ENCODE assay signal across 8 mouse cellular contexts in the genomic region with DNA sequence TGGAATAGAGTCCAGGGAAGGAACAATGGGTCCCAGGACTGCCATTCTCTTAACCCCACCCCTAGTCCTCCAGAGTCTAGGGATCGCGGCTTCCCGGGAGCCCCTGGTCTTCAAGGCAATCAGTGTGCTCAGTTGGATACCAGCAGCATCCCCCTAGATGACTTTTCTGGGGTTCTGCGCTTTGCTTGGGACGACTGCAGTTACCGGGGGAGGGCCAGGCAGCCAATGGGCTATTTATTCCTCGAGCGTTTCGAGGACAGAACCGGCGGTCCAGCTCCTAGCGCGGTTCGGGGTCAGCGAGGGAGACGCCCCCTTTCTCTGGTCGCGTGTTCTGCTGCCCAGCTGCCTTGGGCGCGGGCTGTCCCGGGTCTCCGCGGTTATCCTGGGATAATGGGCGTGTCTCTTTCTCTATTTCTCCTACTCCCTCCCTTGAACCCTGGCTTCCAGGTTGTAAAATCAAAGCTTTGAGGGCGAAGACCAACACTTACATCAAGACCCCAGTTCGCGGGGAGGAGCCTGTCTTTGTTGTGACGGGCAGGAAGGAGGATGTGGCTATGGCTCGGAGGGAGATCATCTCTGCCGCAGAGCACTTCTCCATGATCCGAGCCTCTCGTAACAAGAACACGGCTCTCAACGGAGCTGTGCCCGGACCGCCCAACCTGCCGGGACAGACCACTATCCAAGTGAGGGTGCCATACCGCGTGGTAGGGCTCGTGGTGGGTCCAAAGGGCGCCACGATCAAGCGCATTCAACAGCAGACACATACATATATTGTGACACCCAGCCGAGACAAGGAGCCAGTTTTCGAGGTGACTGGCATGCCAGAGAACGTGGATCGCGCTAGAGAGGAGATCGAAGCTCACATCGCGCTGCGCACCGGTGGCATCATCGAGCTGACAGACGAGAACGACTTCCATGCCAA. TPM values are rescaled to one million over a fixed set of nuclear protein-coding genes. Genes with fewer than 3 reads are reported as not detected.
DNase-seq lines count a peak whose midpoint lies in the region; ATAC-seq lines count a peak whose summit lies in the region.

No protein-coding gene starts in this region.

- H3K79me2 ChIP-seq in macrophage (ENCODE audit: inconsistent target) = peaks cover 27% of the 10 kb centered on the region; the same call in 1 of the 2 replicates

- ATAC-seq in forebrain, embryonic 16.5 days = no peak
- no peak for ATAC-seq in hindbrain, embryonic 13.5 days (ENCODE audit: low FRiP score)
- ATAC-seq in erythroid progenitor cell, adult 5-6 weeks (replicated peaks; ENCODE audit: low FRiP score, poor library complexity, severe bottlenecking) = no peak

- H3K4me1 ChIP-seq in forebrain, embryonic 16.5 days (replicated peaks; ENCODE audit: control insufficient read depth, insufficient read depth, low read length) = peaks cover 31% of the 10 kb centered on the region
- H3K4me1 ChIP-seq in hindbrain, embryonic 13.5 days (replicated peaks) = peaks cover 31% of the 10 kb centered on the region

- H3K9me3 ChIP-seq in forebrain, embryonic 16.5 days (ENCODE audit: control insufficient read depth, low read length) = no peaks in the 10 kb centered on the region
- no peaks in the 10 kb centered on the region for H3K9me3 ChIP-seq in hindbrain, embryonic 13.5 days

- H3K36me3 ChIP-seq in forebrain, embryonic 16.5 days (ENCODE audit: control insufficient read depth, insufficient read depth) = peaks cover 11% of the 10 kb centered on the region
- H3K36me3 ChIP-seq in hindbrain, embryonic 13.5 days = peaks cover 22% of the 10 kb centered on the region
- peaks cover 11% of the 10 kb centered on the region; the same call in 1 of the 2 replicates for H3K36me3 ChIP-seq in macrophage (ENCODE audit: inconsistent target)

- peak overlapping the region; percentile 91 for H3K4me3 ChIP-seq in forebrain, embryonic 16.5 days (replicated peaks; ENCODE audit: low read length)
- peak overlapping the region; percentile 97 for H3K4me3 ChIP-seq in hindbrain, embryonic 13.5 days
- H3K4me3 ChIP-seq in macrophage (ENCODE audit: inconsistent target) = peak overlapping the region; percentile 76

- H3K27me3 ChIP-seq in forebrain, embryonic 16.5 days (replicated peaks; ENCODE audit: control insufficient read depth, insufficient read depth, low read length) = no peaks in the 10 kb centered on the region
- no peaks in the 10 kb centered on the region for H3K27me3 ChIP-seq in hindbrain, embryonic 13.5 days

- H3K27ac ChIP-seq in forebrain, embryonic 16.5 days (ENCODE audit: low read length) = peak overlapping the region; percentile 100
- peak overlapping the region; percentile 100 for H3K27ac ChIP-seq in hindbrain, embryonic 13.5 days
- H3K27ac ChIP-seq in macrophage = peak overlapping the region; percentile 38

- H3K9ac ChIP-seq in forebrain, embryonic 16.5 days (replicated peaks; ENCODE audit: low read depth, low read length) = peak overlapping the region; percentile 100
- peak overlapping the region; percentile 100 for H3K9ac ChIP-seq in hindbrain, embryonic 13.5 days

- DNase-seq in NIH3T3 (ENCODE audit: low read depth) = peak; percentile 14
- peak; percentile 64 for DNase-seq in cerebellum, adult 11-12 months
- peak; percentile 43 for DNase-seq in left cerebral cortex, adult 8-10 months (ENCODE audit: low spot score in 2 of 2)
- DNase-seq in right cerebral cortex, postnatal 36 days (ENCODE audit: low spot score in 2 of 2) = peak; percentile 34 to 51

- peak overlapping the region; percentile 67 for H3K4me2 ChIP-seq in forebrain, embryonic 16.5 days (ENCODE audit: low read length)
- H3K4me2 ChIP-seq in hindbrain, embryonic 13.5 days = peak overlapping the region; percentile 93

- under 1% methylated on average over 56 of the region's 56 CpGs for WGBS in forebrain, embryonic 16.5 days
- WGBS in hindbrain, embryonic 13.5 days = under 1% methylated on average over 56 of the region's 56 CpGs
- 33% methylated on average over 54 of the region's 56 CpGs for WGBS in macrophage (ENCODE audit: missing documents)

RNA-seq across cellular contexts. Expression of a gene that starts 1.4 kb away (rescaled TPM):
- 41.7 and 52.7 TPM in 2 replicates for polyA plus RNA-seq in forebrain, embryonic 16.5 days (2015; fragmentation: Nextera tagmentation; extraction: Ambion mirVana)
- 35.1 and 37.5 TPM in 2 replicates for polyA plus RNA-seq in hindbrain, embryonic 13.5 days (2015; fragmentation: Nextera tagmentation; extraction: Ambion mirVana)
- 10 to 100 TPM; 15.8 to 19.3 (median 17.1) TPM for total RNA-seq in left cerebral cortex, adult 8-10 months (2022)
- 10 to 100 TPM in 3 of 26 experiments, 1 to 10 TPM in 23; 1.9 to 14.3 (median 5.6) TPM for total RNA-seq in macrophage (2018; cell fraction: chromatin; rRNA removed)
- 10 to 100 TPM in 12 of 26 experiments, 1 to 10 TPM in 14; 3.3 to 29.9 (median 8.6) TPM for total RNA-seq in macrophage (2018; cell fraction: cytosol; rRNA removed)
- total RNA-seq in macrophage (2018; cell fraction: nucleus; rRNA removed) = 10 to 100 TPM in 12 of 26 experiments, 1 to 10 TPM in 14; 5.2 to 34.2 (median 9.1) TPM
- 4.9 to 19.3 TPM (median 6.0 TPM) in 3 replicates for polyA plus RNA-seq in macrophage (2018)
- 0.72 and 0.84 TPM in 2 replicates for total RNA-seq in erythroid progenitor cell, adult 5-6 weeks (2015; ENCODE audit: low replicate concordance)
- 0.39 and 3.3 TPM in 2 replicates for total RNA-seq in erythroid progenitor cell, adult 5-6 weeks (2017; ENCODE audit: low replicate concordance)

Comparison
In these comparisons a context has a peak if more than half of its experiments do, and no peak if none do; other contexts are left out.
1. DNase-seq: peak in every context shown above with its lines; median percentile 64 in cerebellum, adult 11-12 months; 43 in left cerebral cortex, adult 8-10 months; 42 in right cerebral cortex, postnatal 36 days; 14 in NIH3T3.
2. H3K27ac ChIP-seq: peak in every context shown above with its lines; median percentile 100 in forebrain, embryonic 16.5 days; 100 in hindbrain, embryonic 13.5 days; 38 in macrophage.